Mouse (Mus musculus) 3T3-L1 (cell line): ENCODE results near the gene Chaf1a.
"Not testable (repeated sequence)": the region's sequence is repeated elsewhere in the genome, so short reads cannot be mapped to it uniquely, and the experiment has no call there.

Source experiments
- DNase-seq: peaks from one replicate; pipeline ENCODE4 v3.0.0-alpha.2; 2015; ENCODE audit warnings: low read depth, low spot score

Chaf1a gene

DNA sequence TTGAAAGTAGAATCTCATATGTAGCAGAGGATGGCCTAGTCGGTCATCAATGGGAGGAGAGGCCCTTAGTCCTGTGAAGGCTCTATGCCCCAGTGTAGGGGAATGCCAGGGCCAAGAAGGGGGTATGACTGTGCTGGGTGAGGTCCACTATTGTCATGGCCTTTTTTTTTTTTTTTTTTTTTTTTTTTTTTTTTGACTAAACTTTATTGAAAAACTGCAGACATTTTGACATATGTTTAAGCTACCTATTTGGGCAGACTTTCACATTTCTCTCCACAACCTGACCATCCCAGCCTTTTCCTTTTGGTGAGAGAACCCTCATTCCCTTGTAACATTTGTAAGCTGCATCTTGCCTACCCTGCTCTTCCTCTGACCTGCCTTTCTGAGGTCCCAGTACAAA lies 52.1 kb downstream of the Chaf1a start:
- DNase-seq: no peak

DNA sequence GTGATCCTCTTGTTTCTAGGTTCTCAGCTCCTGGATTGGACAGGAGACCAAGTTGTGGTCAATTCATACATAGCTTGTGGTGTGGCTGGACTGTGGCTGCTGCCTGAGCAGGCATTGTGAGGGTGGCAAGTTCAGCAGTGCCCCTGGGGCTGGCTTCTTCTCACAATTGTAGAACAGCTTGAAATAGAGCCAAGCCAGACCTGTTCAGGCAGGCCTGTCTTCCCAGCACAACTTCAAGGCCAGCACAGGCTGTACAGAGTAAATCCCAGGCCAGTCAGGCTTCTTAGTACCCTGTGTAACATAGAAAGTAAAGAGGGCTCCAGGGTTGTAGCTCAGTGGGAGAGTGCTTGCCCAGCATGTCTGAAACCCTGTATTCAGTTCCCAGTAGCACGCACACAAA lies 52.6 kb downstream of the Chaf1a start:
- peak; percentile 45 for DNase-seq

DNA sequence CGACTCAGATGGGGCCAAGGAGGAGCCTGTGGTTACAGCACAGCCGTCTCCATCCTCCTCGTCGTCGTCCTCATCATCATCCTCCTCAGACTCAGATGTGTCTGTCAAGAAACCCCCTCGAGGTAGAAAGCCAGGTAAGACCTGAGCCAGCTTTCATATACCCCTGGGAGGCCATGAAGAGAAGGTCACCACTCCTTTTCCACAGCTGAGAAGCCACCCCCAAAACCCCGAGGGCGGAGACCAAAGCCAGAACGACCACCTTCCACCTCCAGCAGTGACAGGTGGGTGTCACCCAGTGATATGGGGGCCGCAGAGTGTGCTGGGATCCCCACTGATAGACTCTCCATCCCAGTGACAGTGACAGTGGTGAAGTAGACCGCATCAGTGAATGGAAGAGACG lies 56.6 kb downstream of the Chaf1a start:
- DNase-seq: no peak

DNA sequence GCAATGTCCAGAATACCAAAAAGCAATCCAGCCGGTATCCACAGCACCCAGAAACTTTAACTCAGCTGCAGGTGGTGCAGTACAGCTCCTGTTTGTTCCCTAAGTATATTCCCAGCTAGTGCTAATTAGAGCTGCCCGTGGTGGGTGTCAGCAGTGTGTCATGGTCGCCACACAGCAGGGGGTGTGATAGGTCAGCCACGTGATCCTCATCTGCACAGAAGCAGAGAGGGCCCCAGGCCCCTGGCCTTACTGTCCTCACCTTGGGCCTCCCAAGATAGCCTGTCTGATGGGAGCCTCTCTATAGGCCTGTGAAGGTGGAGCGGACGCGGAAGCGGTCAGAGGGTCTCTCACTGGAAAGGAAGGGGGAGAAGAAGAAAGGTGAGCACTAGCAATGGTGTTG lies 57.9 kb downstream of the Chaf1a start:
- DNase-seq: no peak

DNA sequence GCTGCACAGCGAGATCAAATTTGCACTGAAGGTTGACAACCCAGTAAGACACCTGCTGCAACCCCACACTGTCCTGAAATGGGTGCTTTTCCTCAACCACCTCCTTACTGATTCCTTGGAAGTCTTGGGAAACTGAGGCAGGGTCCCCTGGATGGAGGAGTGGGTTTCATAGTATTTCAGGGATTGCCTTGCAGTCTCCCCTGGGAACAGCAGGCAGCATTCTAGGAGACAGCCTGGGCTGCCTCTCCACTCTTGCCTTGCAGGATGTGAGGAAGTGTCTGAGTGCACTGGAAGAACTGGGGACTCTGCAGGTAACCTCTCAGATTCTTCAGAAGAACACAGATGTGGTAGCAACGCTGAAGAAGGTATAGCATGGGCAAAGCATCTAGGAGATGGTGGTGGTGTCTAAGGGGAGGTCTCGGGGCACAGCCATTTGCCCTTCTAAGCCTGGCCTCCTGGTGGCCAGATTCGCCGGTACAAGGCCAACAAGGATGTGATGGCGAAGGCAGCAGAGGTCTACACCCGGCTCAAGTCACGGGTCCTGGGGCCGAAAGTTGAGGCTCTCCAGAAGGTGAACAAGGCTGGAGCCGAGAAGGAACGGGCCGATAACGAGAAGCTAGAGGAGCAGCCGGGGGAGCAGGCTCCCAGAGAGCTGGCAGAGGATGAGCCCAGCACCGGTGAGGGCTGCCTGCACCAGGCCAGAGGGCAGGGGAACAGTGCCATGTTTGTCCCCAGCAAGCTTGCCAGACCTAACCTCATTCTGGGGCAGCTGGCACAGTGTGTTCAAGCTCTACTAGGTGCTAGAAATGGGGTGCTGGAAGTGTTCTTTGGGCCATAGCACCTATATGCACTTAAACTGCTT lies 58.7 kb downstream of the Chaf1a start:
- DNase-seq: no peak

DNA sequence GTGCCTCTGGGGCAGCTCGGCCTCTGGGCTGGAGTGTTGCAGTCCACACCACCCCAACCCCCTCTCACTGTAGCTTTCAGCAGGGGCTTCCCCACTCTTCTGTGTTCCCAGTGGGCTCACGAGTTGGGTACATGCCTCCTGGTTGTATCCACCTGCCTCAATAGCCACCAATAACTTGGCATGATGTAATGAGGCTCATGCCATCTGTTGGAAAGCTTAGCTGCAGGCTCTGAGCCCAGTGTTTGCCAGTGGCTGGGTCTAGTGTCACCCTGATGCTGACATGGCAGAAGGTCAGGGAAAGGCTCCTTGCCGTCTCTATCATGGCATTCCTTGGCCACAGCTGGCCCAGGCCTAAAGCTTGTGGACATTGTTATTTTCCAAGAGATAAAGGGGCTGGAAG lies 60.6 kb downstream of the Chaf1a start:
- DNase-seq: no peak

DNA sequence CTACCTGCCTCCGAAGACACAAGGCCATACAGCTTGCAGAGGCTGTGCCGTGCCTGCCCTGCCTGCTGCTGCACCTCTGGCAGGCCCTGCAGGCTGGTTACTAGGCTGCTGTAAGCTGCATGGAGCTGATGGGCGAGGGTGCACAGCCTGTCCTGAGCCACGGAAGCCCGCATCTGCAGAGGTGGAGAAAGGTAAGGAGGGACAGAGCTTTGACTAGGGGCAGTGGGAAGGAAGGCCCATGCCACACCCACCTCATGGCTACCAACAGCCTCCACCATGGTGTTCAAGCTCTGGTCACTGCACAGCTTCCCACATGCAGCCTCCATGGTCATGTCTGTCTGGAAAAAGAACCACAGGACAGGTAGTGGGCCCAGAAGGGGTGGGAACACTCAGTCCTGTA lies 61.9 kb downstream of the Chaf1a start:
- no peak for DNase-seq

DNA sequence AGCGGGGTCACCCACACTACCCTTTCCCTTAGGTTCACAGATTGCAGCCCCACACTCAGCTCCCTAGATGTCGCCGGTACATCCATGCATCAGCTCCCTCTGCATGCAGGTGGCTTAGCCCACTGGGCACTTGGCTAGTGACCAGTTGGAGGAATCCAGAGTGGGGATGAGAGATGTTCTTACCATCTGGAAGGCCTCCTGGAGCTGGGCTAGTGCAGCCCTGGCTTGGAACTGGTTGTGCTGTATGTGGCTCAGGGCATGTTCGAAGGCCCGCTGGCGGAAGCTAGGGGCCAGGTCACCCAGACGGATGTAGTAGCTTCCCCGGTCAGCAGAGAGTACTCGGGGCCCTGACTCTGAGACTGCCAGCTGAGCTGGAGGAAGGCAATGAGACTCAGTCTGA lies 62.7 kb downstream of the Chaf1a start:
- DNase-seq: no peak

DNA sequence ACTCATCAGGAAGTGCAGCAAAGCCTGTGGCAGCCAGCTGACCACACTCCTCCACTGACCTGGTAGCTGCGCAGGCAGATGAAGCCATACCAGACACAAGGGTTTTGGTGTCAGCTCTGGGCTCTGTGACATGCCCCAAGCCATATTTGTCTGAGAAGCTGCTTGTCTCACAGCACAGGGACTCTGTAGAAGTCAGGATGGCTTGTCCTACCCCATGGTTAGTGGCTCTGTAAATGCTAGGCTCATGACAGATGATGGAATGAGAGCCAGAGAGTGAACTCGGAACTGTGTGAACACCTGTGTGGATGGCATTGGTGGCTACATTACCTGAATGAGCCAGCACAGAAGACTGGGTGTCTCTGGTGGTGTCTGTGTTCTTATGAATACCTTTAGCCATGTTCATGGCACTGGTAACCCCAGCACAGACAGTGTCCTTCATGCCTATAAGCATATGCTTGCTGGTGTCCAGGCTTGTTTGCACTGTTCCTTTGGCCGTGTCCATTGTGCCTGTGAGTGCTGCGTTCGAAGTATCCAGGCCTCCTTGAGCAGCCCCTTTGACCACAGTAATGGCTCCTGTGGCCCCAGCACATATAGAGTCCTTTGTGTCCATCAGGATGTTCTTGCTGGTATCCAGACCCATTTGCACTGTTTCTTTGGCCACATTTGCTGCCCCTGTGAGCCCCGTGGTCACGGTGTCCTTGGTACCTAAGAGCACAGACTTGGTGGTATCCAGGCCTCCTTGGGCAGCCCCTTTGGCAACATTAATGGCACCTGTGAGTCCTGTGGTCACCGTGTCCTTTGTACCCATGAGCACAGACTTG lies 63.4 kb downstream of the Chaf1a start:
- peak; percentile 10 for DNase-seq

DNA sequence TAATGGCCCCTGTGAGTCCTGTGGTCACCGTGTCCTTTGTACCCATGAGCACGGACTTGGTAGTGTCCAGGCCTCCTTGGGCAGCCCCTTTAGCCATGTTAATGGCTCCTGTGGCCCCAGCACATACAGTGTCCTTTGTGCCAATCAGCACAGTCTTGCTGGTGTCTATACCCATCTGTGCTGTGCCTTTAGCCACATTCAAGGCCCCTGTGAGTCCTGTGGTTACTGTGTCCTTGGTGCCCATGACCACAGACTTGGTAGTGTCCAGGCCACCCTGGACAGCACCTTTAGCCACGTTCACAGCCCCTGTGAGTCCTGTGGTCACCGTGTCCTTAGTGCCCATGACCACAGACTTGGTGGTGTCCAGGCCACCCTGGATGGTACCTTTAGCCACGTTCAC lies 64.6 kb downstream of the Chaf1a start:
- not testable (repeated sequence) for DNase-seq

DNA sequence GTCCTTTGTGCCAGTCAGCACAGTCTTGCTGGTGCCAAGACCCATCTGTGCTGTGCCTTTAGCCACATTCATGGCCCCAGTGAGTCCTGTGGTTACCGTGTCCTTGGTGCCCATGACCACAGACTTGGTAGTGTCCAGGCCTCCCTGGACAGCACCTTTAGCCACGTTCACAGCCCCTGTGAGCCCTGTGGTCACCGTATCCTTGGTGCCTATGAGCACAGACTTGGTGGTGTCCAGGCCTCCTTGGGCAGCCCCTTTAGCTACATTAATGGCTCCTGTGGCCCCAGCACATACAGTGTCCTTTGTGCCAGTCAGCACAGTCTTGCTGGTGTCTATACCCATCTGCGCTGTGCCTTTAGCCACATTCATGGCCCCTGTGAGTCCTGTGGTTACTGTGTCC lies 66.2 kb downstream of the Chaf1a start:
- not testable (repeated sequence) for DNase-seq

DNA sequence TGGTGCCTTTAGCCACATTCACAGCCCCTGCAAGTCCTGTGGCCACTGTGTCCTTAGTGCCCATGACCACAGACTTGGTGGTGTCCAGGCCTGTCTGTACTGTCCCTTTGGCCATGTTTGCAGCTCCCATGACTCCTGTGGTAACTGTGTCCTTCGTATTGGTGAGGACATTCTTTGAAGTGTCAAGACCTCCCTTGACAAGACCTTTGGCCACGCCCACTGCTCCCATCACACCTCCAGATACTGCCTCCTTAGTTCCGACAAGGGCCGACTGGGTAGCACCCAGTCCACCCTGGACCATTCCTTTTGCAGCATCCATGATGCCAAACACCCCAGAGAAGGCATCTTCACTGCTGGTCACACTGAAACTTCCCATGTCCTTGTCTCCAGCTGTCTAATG lies 66.7 kb downstream of the Chaf1a start:
- DNase-seq: no peak

DNA sequence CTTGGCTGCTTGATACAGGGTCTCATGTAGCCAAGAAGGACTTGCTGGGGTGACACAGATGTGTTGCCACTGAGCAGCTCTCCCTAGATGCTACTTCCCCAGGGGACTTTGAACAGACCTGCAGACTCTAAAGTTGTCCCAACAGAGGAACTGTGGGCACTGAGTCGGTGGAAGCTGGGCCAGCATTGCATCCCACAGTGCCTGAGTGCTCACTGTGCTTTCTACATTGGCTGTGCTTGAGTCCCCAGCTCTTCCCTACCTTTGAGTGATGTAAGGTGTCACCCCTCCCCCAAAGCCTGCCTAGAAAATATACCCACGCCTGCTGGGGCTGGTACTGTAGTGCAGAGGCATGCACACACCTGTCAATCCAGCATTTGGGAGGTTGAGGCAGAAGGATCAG lies 67.5 kb downstream of the Chaf1a start:
- DNase-seq: no peak

DNA sequence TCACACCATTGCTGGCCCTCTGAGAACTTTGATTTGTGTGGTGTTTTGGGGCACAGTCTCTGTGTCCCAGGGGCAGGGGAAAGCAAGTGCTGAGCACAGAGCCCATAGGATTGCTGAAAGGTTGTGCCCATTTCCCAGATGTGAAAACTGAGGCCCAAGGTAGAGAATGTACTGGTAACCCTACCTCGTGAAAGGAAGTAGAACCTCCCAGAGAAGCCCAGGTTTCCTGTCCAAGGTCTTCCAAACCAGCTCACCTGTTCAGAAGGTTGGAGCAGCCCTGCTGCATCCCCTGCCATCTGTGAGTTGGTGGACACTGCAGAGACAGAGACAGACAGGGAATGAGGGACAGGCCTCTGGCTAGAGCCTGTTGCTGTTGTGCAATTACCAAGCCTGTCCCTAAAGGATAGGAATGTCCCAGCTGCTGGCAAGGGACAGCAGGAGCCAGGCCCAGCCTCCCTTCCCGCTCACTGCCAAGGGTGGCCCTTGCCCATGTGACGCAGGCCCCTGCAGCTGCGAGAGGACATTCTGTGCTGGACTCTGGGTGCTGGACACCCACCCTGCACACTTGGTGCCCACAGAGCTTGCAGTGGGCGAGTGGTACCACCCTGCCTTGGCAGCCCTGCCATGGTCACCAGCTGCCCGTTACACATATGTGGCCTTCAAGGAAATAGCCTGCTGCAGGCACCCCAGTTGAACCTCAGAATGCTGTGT lies 68.2 kb downstream of the Chaf1a start:
- DNase-seq: peak; percentile 33

DNA sequence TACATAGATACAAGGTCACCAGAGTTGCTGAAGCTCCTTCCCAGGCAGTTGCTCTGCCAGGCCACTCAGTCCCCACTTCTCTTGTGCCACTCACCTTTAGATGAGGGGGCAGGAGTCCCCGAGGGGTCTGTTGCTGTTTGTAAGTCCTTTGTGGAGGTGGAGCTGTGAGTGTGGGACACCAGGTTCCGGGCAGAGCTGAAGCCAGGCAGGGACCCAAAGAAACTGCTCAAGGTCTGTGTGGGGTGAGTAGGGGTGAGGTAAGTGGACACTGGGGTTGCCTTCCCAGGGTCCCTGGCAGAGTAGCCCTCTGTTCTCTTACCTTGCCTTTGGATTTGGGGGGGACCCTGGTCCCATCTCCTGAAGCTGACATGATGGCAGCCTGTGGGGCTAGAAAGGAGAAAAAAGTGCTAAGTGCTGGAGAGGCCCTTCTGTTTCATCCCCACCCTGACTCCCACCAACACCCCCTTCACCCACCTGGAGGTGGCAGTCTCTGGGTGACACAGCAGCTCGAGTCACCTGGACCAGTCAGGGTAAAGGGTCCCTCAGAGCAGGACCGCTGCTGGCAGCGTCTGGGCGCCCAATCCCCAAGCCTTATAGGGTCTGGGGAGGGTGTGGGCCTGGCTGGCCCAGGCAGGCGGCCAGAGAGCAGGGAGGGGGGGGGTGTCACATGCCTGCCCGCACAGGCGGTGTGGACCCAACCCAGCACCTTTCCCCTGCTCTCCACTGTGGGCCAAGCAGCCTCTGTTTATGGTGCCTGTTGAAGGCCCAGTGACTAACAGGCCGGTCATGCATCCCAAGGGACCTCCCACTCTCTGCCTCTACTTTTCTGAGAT lies 69.2 kb downstream of the Chaf1a start, which contains the start of gene Plin4:
Plin4 (minus strand) TSS at position 585 of the 833 bp plus-strand sequence.
- DNase-seq: peak; percentile 94

DNA sequence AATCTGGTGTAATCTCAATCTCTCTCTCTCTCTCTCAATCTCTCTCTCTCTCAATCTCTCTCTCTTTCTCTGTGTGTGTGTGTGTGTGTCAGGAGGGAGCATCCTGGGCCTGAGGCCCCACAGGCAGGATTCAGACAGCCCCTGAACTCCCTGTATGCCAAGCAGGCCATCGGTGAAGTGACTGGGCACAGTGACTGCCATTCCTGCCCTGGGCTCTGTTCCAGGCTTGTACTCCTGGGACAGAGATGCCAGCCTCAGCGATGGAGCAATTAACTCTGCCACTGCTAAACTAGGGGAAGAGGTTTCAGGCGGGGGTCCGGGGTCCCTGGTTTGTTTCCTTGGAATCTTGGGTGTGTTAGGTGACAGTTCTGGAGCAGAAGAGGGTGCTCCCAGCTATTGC lies 70.3 kb downstream of the Chaf1a start:
- peak; percentile 34 for DNase-seq

DNA sequence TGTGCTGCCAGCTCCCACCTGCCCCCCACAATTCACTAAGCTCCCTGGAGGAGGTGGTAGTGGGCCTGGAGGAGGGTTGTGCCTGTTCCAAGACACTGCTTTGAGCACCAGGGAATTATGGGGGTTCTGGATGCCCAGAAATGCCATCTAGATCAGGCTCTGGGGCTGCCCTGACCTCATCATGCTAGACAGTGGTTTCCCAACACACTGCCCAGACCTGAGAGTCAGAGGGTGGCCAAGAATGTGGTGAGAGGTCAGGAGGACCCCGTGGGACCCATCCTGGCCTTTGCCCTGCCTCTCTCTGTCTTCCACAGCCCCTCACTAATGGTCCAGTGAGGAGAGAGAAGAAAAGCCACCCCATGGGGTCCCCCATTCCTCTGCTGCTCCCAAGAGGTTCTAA lies 70.8 kb downstream of the Chaf1a start:
- peak; percentile 22 for DNase-seq

DNA sequence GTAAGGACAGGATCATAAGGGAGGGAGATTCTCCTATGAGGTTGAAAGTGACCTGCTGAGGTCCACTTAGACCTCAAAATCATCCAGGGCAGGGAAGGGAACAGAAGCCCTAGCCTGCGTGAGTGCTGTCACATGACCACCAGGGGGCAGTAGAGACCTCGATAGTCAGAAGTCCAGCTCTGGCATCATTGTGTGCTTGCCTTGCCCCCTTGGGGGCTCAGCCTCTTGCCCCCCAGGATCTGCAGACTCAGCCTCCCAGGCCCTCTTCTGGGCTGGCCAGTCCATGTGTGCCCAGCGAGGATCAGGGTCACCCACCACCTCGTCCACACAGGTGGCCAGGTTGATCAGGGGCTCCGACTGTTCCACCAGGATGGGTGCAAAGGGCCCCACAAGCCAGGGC lies 71.6 kb downstream of the Chaf1a start:
- peak; percentile 87 for DNase-seq

DNA sequence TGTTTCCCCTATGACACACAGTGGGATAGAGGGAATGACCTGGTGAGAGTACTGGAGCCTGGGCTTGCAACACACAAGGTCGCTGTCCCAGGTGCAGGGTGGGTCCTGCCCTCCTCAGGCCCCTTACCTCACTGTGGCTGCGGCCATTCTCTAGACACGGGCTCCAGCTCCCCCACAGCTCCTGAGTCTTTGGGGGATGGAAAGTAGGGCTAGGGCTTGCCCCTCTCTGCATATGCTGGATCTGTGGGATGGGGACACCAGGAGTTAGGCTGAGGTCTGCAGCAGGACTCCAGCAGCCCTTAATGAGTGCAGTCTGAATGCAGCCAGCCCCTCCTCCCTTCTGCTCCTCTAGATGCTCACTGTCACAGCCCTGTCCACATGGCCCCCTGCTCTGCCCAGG lies 72.5 kb downstream of the Chaf1a start:
- DNase-seq: no peak

DNA sequence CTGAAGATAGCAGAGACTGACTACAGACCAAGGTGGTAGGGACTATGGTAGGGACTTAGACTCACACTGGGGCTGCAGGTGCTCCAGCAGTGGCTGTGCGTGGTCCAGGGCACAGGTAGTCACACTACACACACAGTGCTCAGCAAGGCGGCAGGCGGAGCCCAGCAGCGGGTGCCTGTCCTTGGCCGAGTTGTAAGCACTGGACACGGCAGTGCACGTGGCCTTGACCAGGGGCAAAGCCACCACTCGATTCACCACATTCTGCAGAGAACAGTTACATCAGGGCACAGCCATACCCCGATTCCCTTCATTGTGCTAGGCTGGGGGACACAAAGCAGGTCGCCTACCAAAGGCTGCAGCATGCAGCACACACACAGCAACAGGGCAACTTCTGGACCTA lies 76.0 kb downstream of the Chaf1a start:
- DNase-seq: no peak

DNA sequence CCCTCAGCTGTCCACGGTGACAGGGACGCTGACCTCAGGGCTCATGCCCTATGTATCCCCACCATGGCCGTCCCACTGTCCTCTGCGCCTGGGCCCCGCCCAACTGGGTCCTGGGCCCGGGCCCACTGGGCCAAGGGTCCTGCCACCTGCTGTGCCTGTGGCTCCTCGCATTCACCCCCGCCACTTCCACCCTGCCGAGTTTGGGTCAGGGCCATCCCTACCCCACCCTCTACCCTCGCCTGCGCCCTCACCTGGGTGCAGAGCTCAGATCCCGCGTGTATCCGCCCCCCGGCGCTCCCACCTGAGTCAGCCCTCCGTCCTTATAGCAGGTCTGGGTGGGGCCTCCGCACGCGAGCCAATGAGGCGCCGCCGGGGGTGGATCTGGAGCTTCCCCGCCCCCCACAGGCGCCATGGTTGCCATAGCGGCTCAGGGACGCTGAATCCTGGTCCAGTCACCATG lies 77.0 kb downstream of the Chaf1a start, which contains the start of gene Plin5:
Plin5 (minus strand) TSS at position 346 of the 460 bp plus-strand sequence.
- no peak for DNase-seq
